Mouse (Mus musculus): Measurements from ENCODE around the gene Parp11.

GRCm38 (mm10) chr6:127493750-127494149, 47.1 kb downstream of the Parp11 start:
- no peak for TF ChIP-seq POLR2A (IDR thresholded peaks at IDR 0.05; ENCODE audit: insufficient read length, low read depth)
- TF ChIP-seq E2F4 (IDR thresholded peaks at IDR 0.05; ENCODE audit: insufficient read depth), result no peak
- no peak for TF ChIP-seq MAX (IDR thresholded peaks at IDR 0.05; ENCODE audit: low read depth)
- no peak for TF ChIP-seq USF1 (IDR thresholded peaks at IDR 0.05; ENCODE audit: low read depth)
- no peak for TF ChIP-seq MYOD1 (IDR thresholded peaks at IDR 0.05; ENCODE audit: control insufficient read depth in 1 of 3, insufficient read length in 2 of 3, low read depth in 2 of 3)
- TF ChIP-seq TCF12 (IDR thresholded peaks at IDR 0.05; ENCODE audit: insufficient read depth, poor library complexity, severe bottlenecking), result no peak
- no peak for TF ChIP-seq SRF (IDR thresholded peaks at IDR 0.05; ENCODE audit: control insufficient read depth, insufficient read length, low read depth)
- TF ChIP-seq REST (IDR thresholded peaks at IDR 0.05; ENCODE audit: insufficient read depth, insufficient read length), result no peak

Measured in myocyte (in vitro differentiated cells).